Mouse (Mus musculus): ENCODE data around the gene Trappc6a. TPM values are rescaled to one million over a fixed set of nuclear protein-coding genes. Genes with fewer than 3 reads are reported as not detected.

Gene Trappc6a
- polyA plus RNA-seq, 2 experiments from 2014 or later = 38.7 to 44.6 TPM

DNA sequence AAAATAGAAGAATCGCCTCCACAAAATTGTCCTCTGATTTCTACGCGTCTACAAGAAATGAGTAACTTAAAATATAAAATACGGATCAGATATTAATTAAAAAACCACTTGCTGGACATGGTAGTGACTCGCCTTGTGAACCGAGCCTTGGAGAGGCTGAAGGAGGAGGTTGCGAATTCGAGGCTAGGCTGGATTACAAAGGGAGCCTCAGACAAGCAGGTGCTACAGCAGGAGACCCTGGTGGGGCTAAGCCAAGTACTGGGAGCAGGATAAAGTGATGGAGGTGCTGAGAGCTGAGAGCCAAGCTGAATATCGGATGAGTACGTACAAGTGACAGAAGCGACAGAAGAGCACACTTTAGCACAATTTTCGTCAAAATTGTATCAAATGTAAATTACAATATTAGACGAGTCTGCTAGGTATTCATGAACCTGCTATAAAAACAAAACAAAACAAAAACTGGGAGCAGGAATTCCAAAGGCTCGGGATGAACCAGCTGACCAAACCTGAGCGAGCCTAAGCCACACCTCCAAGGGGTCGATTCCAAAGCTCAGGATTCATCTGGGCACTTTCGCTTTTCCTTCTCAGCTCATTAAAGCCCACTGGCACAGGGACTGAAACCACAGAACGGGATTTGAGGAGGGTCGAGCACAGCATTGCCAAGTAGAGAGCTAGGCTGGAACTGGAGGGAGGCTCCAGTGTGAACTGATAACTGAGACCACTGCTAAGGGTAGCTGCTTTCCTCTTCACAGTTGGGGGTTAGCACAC, 54.6 kb downstream of the Trappc6a start, which contains the start of gene Ppp1r37:
Gene Ppp1r37, minus strand, starts transcription at position 434 of the 768 bp plus-strand sequence.
- no peak for ATAC-seq

DNA sequence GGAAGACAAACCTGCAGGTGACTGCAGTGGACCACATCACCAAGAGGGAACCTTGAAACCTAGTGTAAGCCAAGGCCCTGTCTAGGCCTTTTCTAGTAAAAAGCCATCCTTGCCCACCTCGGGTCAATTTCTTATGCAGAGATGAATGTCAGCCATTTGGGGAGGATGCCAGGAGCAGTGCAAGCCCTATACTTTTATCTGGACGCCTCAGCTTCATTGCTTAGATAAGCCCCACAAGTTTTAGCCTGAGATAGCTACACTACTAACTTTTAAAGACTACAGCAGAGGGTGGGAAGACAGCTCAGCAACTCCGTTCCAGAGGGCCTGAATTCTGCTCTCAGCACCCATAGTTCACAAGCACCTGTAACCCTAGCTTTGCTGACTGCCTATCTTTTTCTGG, 55.7 kb downstream of the Trappc6a start:
- no peak for ATAC-seq

DNA sequence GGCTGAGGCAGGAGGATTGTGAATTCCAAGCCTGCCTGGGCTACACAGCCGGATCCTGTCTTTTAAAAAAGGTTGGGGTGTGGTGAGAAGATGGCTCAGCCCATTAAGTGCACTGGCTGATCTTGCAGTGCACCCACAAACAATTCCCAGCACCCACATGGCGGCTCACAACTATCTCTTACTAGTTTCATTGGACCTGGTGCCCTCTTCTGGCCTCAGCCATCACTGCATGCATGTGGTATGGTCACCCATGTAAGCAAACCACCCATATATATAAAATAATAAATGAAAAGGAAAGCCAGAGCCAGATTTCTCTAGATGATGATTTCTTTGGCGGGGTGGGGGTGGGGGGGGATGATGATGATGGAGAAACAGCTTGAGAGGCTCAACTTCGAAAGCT, 56.3 kb downstream of the Trappc6a start:
- ATAC-seq = no peak

Other genes starting within 250 kb of the Trappc6a start
- 100 to 1,000 TPM in 1 of 2 experiments, 10 to 100 TPM in 1; 96.0 to 113 TPM for gene Vasp, start 236.6 kb upstream of the Trappc6a start, polyA plus RNA-seq (2017; shearing (Covaris generic))
- gene Ppm1n, start 228.3 kb upstream of the Trappc6a start, polyA plus RNA-seq (2017; shearing (Covaris generic)) = 1 to 10 TPM; 1.1 to 1.2 TPM
- gene Rtn2, start 225.8 kb upstream of the Trappc6a start, polyA plus RNA-seq (2017; shearing (Covaris generic)) = not detected
- gene Fosb, start 198.3 kb upstream of the Trappc6a start, polyA plus RNA-seq (2017; shearing (Covaris generic)) = 1 to 10 TPM in 1 of 2 experiments, under 1 TPM in 1; 0.79 to 1.1 TPM
- gene Ercc1, start 163.6 kb upstream of the Trappc6a start, polyA plus RNA-seq (2017; shearing (Covaris generic)) = 10 to 100 TPM; 61.1 to 72.3 TPM
- gene Cd3eap, start 148.9 kb upstream of the Trappc6a start, polyA plus RNA-seq (2017; shearing (Covaris generic)) = 10 to 100 TPM; 19.4 to 20.2 TPM
- gene Ppp1r13l, start 148.6 kb upstream of the Trappc6a start, polyA plus RNA-seq (2017; shearing (Covaris generic)) = under 1 TPM in 1 of 2 experiments, not detected in 1; 0.17 TPM
- 10 to 100 TPM in 1 of 2 experiments, 1 to 10 TPM in 1; 4.7 to 10.8 TPM for gene Ercc2, start 126.4 kb upstream of the Trappc6a start, polyA plus RNA-seq (2017; shearing (Covaris generic))
- gene Klc3, start 104.3 kb upstream of the Trappc6a start, polyA plus RNA-seq (2017; shearing (Covaris generic)) = 1 to 10 TPM; 3.1 to 6.0 TPM
- gene Ckm, start 103.6 kb upstream of the Trappc6a start, polyA plus RNA-seq (2017; shearing (Covaris generic)) = under 1 TPM in 1 of 2 experiments, not detected in 1; 0.34 TPM
- gene Mark4, start 49.6 kb upstream of the Trappc6a start, polyA plus RNA-seq (2017; shearing (Covaris generic)) = 1 to 10 TPM; 1.2 to 2.7 TPM
- not detected for gene Exoc3l2, start 45.1 kb upstream of the Trappc6a start, polyA plus RNA-seq (2017; shearing (Covaris generic))
- under 1 TPM; 0.90 to 0.91 TPM for gene Bloc1s3, start within 50 bp of the Trappc6a start, polyA plus RNA-seq (2017; shearing (Covaris generic))
- gene Nkpd1, start 9.4 kb downstream of the Trappc6a start, polyA plus RNA-seq (2017; shearing (Covaris generic)) = not detected
- gene Ppp1r37, start 54.7 kb downstream of the Trappc6a start, polyA plus RNA-seq (2017; shearing (Covaris generic)) = 1 to 10 TPM; 3.2 TPM
- 1 to 10 TPM in 1 of 2 experiments, under 1 TPM in 1; 0.46 to 2.3 TPM for gene Zfp296, start 68.9 kb downstream of the Trappc6a start, polyA plus RNA-seq (2017; shearing (Covaris generic))
- gene Gemin7, start 69.2 kb downstream of the Trappc6a start, polyA plus RNA-seq (2017; shearing (Covaris generic)) = 10 to 100 TPM; 88.3 to 91.8 TPM
- 1 to 10 TPM; 8.4 to 9.7 TPM for gene Clasrp, start 96.1 kb downstream of the Trappc6a start, polyA plus RNA-seq (2017; shearing (Covaris generic))
- 10 to 100 TPM; 12.6 to 14.5 TPM for gene Relb, start 121.0 kb downstream of the Trappc6a start, polyA plus RNA-seq (2017; shearing (Covaris generic))
- gene Clptm1, start 156.6 kb downstream of the Trappc6a start, polyA plus RNA-seq (2017; shearing (Covaris generic)) = 10 to 100 TPM; 35.4 to 40.9 TPM
- not detected for gene Apoc2, start 169.5 kb downstream of the Trappc6a start, polyA plus RNA-seq (2017; shearing (Covaris generic))
- not detected for gene Gm44805, start 173.0 kb downstream of the Trappc6a start, polyA plus RNA-seq (2017; shearing (Covaris generic))
- under 1 TPM in 1 of 2 experiments, not detected in 1; 0.44 TPM for gene Apoc4, start 173.1 kb downstream of the Trappc6a start, polyA plus RNA-seq (2017; shearing (Covaris generic))
- not detected for gene Apoc1, start 184.3 kb downstream of the Trappc6a start, polyA plus RNA-seq (2017; shearing (Covaris generic))
- gene Apoe, start 190.8 kb downstream of the Trappc6a start, polyA plus RNA-seq (2017; shearing (Covaris generic)) = 10 to 100 TPM in 1 of 2 experiments, 1 to 10 TPM in 1; 4.1 to 16.0 TPM
- gene Tomm40, start 207.0 kb downstream of the Trappc6a start, polyA plus RNA-seq (2017; shearing (Covaris generic)) = 10 to 100 TPM in 1 of 2 experiments, 1 to 10 TPM in 1; 5.7 to 11.7 TPM
- gene Nectin2, start 242.1 kb downstream of the Trappc6a start, polyA plus RNA-seq (2017; shearing (Covaris generic)) = under 1 TPM in 1 of 2 experiments, not detected in 1; 0.56 TPM